Mouse (Mus musculus) stomach, embryonic 15.5 days (tissue): ENCODE results near the gene Rcc1l. TPM values are rescaled to one million over a fixed set of nuclear protein-coding genes. Genes with fewer than 3 reads are reported as not detected.

Experiments
- ATAC-seq: fragments of 200-750 bp; cut with Nextera tagmentation; 2 replicates; pipeline ENCODE4 v1.8.0; 2017; ENCODE audit warnings: low read depth, moderate number of reproducible peaks, moderate TSS enrichment; ENCODE audit not compliant: insufficient read depth, low FRiP score
- H3K27ac ChIP-seq: fragments of 300-500 bp; sonication (generic); 2 replicates; pipeline ENCODE4 v1.5.1; 2015; ENCODE audit warnings: mild to moderate bottlenecking, inconsistent platforms
- H3K27me3 ChIP-seq: fragments of 300-500 bp; sonication (generic); replicated peaks from 2 replicates; pipeline ENCODE4 v1.6.1; 2015; ENCODE audit warnings: inconsistent platforms
- H3K36me3 ChIP-seq: fragments of 300-500 bp; sonication (generic); 2 replicates; pipeline ENCODE4 v1.6.1; 2015; ENCODE audit warnings: inconsistent platforms
- H3K4me1 ChIP-seq: fragments of 300-500 bp; sonication (generic); 2 replicates; pipeline ENCODE4 v1.6.1; 2015; ENCODE audit warnings: inconsistent platforms
- H3K4me2 ChIP-seq: fragments of 300-500 bp; sonication (generic); 2 replicates; pipeline ENCODE4 v1.6.1; 2015; ENCODE audit warnings: mild to moderate bottlenecking, inconsistent platforms
- H3K4me3 ChIP-seq: fragments of 300-500 bp; sonication (generic); replicated peaks from 2 replicates; pipeline ENCODE4 v1.5.1; 2015; ENCODE audit warnings: inconsistent platforms
- H3K9ac ChIP-seq: fragments of 300-500 bp; sonication (generic); 2 replicates; pipeline ENCODE4 v1.6.1; 2015; ENCODE audit warnings: inconsistent platforms
- H3K9me3 ChIP-seq: fragments of 300-500 bp; sonication (generic); 2 replicates; pipeline ENCODE4 v1.6.1; 2016; ENCODE audit warnings: inconsistent platforms
- WGBS: fragments of 180-500 bp; shearing (Covaris S2); methylation state at CpG from one replicate; pipeline ENCODE4 v1.1.7; 2015; 5-methylcytosine and 5-hydroxymethylcytosine counted together
- polyA plus RNA-seq: library from polyadenylated mRNA; unstranded; fragments of >200 nt; fragmentation: Nextera tagmentation; extraction: Ambion mirVana; gene quantifications from 2 replicates; pipeline ENCODE4 v1.2.1, GENCODE M21; 2015

The Rcc1l gene
- polyA plus RNA-seq, 1 experiment from 2014 or later: 27.3 TPM

DNA sequence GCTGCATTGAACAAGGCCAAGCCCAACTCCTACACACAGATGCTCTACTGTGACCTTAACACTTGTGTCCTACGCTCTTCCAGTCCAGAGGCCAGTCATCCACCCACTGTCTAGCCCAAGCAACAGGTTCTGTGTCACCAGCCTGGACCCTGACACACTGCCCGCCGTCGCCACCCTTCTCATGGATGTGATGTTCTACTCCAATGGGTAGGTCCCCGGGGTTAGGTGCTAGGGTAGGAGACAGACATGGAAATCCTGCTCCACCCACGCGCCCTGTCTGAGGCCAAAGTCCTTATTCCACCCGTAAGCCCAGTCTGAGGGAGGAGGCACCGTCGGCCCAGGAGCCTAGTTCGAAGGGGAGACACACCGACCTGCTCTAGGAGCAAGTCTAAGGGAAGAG lies 40.6 kb downstream of the Rcc1l start:
- H3K4me1 ChIP-seq: no peaks in the 10 kb centered on the region
- WGBS: 92% methylated on average over 12 of the region's 12 CpGs
- H3K27me3 ChIP-seq: no peaks in the 10 kb centered on the region
- H3K27ac ChIP-seq: no peak overlapping the region
- H3K9ac ChIP-seq: no peak overlapping the region
- ATAC-seq: no peak
- no peaks in the 10 kb centered on the region for H3K9me3 ChIP-seq
- H3K4me2 ChIP-seq: no peak overlapping the region
- H3K36me3 ChIP-seq: no peaks in the 10 kb centered on the region
- no peak overlapping the region for H3K4me3 ChIP-seq

DNA sequence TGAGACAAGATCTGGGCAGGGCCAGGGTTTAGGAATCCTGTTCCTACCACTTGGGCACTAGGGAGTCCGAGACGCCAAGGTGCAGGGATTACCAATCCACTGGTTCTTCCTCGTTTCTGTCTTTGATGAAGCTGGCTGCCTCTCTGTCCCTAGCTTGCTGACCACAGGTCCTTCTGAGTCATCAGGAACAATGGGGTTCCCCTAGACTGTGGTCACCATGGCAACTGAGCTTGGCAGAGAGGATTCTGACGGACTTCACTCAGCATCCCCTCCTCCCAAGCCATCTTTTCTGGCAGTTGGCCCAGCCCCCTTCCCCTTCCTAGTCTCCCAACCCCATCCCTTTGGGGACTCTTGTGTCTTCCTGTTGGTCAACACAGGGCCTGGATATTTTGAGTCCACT lies 45.0 kb downstream of the Rcc1l start:
- Histone ChIP-seq H3K27ac (no peak overlapping the region), H3K9me3 (no peaks in the 10 kb centered on the region), H3K4me1 (no peaks in the 10 kb centered on the region), H3K27me3 (no peaks in the 10 kb centered on the region), H3K4me3 (no peak overlapping the region), H3K9ac (no peak overlapping the region), H3K36me3 (peaks cover 2% of the 10 kb centered on the region; the same call in 1 of the 2 replicates), H3K4me2 (no peak overlapping the region)
- ATAC-seq: no peak
- 54% methylated on average over 4 of the region's 4 CpGs for WGBS

DNA sequence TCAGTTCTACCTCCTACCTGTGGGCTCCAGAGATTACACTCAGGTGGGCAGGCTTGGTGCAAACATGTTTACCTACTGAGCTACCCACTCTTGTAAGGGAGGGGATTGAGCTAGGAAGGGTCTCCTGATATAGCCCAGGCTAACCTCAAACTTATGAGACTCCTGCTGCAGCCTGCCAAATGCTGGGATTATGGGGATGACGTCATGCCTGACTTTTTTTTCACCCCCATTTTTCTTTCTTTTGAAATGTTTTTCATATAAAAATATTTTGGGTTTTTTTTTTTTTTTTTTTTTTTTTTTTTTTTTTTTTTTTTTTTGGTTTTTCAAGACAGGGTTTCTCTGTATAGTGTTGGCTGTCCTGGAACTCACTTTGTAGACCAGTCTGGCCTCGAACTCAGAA lies 50.3 kb downstream of the Rcc1l start:
- peaks cover 3% of the 10 kb centered on the region; the same call in 1 of the 2 replicates for H3K36me3 ChIP-seq
- no peak overlapping the region for H3K4me2 ChIP-seq
- no peak overlapping the region for H3K27ac ChIP-seq
- 77% methylated on average over 2 of the region's 2 CpGs for whole genome bisulfite sequencing
- H3K4me1 ChIP-seq: no peaks in the 10 kb centered on the region
- no peak overlapping the region for H3K9ac ChIP-seq
- no peak overlapping the region for H3K4me3 ChIP-seq
- no peaks in the 10 kb centered on the region for H3K27me3 ChIP-seq
- H3K9me3 ChIP-seq: no peaks in the 10 kb centered on the region
- no peak for ATAC-seq

DNA sequence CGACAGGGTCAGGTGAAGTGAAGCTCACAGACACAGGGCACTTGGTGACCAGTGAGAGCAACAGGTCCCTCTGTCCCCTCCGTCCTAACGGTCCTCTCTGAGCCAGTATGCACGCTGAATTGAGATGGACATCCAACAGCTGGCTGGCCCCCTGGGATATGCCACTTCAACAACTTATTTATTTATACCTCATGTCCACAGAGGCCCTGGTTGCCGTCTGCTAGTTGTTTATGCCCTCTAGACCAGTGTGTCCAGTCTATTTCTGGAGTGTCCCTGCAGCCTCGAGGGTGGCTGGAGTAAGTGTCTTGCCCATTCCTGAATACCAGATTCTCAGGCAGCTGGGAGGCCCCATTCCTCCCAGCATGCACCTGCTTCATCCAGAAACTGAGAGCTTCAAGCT lies 52.7 kb downstream of the Rcc1l start:
- H3K4me2 ChIP-seq: no peak overlapping the region
- ATAC-seq: no peak
- H3K36me3 ChIP-seq: peaks cover 3% of the 10 kb centered on the region; the same call in 1 of the 2 replicates
- no peak overlapping the region for H3K27ac ChIP-seq
- H3K9me3 ChIP-seq: no peaks in the 10 kb centered on the region
- no peak overlapping the region for H3K4me3 ChIP-seq
- 62% methylated on average over 6 of the region's 6 CpGs for WGBS
- peaks cover 5% of the 10 kb centered on the region; the same call in 1 of the 2 replicates for H3K4me1 ChIP-seq
- no peak overlapping the region for H3K9ac ChIP-seq
- H3K27me3 ChIP-seq: no peaks in the 10 kb centered on the region

DNA sequence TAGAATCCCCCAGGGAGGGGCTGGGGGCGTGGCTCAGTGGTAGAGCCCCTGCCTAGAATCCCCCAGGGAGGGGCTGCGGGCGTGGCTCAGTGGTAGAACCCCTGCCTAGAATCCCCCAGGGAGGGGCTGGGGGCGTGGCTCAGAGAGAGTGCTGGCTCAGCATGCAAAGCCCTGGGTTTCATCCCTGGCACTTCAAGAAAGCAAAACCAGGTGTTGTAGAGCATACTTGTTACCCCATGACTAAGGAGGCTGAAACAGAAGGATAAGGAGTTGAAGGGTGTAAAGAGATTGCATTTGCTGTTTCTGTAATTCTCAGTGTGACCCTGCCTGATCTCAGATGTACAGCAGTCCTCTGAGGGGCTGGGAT lies 54.7 kb downstream of the Rcc1l start:
- Histone ChIP-seq H3K9ac (no peak overlapping the region), H3K4me2 (no peak overlapping the region), H3K36me3 (peaks cover 6% of the 10 kb centered on the region; the same call in 1 of the 2 replicates), H3K27ac (no peak overlapping the region), H3K27me3 (no peaks in the 10 kb centered on the region), H3K4me3 (no peak overlapping the region), H3K9me3 (no peaks in the 10 kb centered on the region), H3K4me1 (peaks cover 5% of the 10 kb centered on the region; the same call in 1 of the 2 replicates)
- ATAC-seq: no peak
- 83% methylated on average over 4 of the region's 4 CpGs for WGBS

DNA sequence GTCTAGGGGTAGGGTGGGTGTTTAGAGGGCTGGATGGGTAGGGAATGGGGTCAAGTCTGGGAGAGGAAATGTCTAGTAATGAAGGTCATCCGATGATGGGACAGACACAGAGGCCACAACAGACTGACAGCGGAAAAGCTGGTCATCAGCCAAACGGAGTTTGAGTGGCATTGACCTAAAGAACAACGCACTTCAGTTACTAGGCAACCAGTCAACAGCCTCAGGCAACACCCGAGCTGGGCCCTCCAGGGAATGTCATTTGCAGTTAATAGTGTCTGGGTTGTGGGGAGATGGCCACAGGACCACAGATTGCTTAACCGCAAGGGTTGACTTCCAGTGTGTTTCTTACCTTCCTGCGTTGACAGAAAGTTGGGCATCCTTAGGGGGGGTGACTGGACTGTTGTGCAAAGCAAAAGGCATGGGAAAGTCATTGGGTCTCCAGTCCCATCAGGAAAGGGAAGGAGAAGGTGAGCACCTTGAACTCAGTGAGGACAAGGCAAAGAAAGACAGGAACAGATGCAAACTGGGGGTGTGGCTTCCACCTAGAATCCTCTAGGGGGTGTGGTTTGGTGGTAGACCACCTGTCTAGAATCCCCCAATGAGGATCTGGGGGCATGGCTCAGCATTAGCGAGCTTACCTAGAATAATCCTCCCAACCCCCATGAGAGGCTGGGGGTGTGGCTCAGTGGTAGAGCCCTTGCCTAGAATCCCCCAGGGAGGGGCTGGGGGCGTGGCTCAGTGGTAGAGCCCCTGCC lies 55.3 kb downstream of the Rcc1l start:
- H3K4me3 ChIP-seq: no peak overlapping the region
- H3K4me1 ChIP-seq: peaks cover 5% of the 10 kb centered on the region; the same call in 1 of the 2 replicates
- ATAC-seq: no peak; the same call in 1 of the 2 replicates
- WGBS: 60% methylated on average over 9 of the region's 9 CpGs
- H3K9ac ChIP-seq: no peak overlapping the region
- no peaks in the 10 kb centered on the region for H3K27me3 ChIP-seq
- 0 out of 2 replicates have a peak, but pooled peaks cover 3% of the 10 kb centered on the region for H3K36me3 ChIP-seq
- no peak overlapping the region for H3K4me2 ChIP-seq
- H3K27ac ChIP-seq: no peak overlapping the region
- H3K9me3 ChIP-seq: no peaks in the 10 kb centered on the region

DNA sequence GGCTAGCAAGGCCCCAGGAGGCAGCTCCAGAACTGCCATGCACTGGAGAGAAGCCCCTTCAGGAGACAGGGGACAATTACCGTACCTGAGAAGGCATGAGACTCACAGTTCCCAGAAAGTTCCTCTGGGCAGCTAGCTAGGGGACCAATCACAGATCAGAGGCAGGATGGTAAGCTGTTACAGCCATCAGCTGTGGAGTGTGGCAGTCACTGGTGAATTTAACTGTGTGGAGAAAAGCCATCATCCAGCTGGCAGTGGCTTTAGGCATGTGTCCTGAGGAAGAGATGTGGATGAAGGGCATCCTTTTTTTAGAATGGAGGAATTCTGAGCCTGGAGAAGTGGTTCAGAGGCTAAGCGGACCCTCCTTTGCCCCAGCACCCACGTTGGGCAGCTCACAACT lies 56.4 kb downstream of the Rcc1l start:
- H3K4me1 ChIP-seq: peaks cover 5% of the 10 kb centered on the region; the same call in 1 of the 2 replicates
- ATAC-seq: no peak
- WGBS: 86% methylated on average over 3 of the region's 3 CpGs
- H3K9ac ChIP-seq: no peak overlapping the region
- no peaks in the 10 kb centered on the region for H3K9me3 ChIP-seq
- H3K27me3 ChIP-seq: no peaks in the 10 kb centered on the region
- H3K4me2 ChIP-seq: no peak overlapping the region
- H3K4me3 ChIP-seq: no peak overlapping the region
- 0 out of 2 replicates have a peak, but pooled peaks cover 3% of the 10 kb centered on the region for H3K36me3 ChIP-seq
- H3K27ac ChIP-seq: no peak overlapping the region

DNA sequence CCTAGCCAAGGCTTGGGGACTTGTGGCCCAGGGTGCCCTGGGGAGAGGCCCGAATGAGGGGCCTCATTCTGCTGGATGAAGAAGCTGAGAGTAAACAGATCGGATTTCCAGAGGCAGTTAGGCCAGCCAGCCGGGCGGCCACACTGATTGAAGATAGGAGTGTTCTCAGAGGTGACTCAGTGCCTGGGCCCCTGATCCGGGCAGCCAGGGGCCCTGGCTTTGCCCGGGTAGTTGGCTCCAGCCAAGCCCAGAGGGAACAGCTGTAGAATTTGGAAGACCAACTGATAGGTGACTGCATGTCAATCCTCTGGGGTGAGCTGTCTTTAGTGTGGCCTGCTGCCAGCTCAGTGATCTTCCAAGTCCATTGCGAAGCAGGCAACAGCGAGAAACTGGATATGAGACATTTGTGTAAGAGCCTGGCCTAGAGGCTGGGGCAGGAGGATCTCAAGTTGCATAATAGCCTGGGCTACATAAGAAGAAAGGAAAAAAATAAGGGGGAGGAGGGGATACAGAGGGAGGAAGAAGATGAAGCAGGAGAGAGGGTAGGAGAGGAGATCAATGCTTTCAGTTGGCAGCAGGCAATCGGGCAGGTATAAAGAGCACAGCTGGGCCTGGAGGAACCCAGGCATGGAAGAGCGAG lies 57.0 kb downstream of the Rcc1l start:
- Histone ChIP-seq H3K27me3 (no peaks in the 10 kb centered on the region), H3K9ac (no peak overlapping the region), H3K27ac (no peak overlapping the region), H3K4me3 (no peak overlapping the region), H3K9me3 (no peaks in the 10 kb centered on the region), H3K4me1 (peaks cover 5% of the 10 kb centered on the region; the same call in 1 of the 2 replicates), H3K36me3 (0 out of 2 replicates have a peak, but pooled peaks cover 3% of the 10 kb centered on the region), H3K4me2 (no peak overlapping the region)
- peak; percentile 58 for ATAC-seq
- 44% methylated on average over 10 of the region's 10 CpGs for WGBS

DNA sequence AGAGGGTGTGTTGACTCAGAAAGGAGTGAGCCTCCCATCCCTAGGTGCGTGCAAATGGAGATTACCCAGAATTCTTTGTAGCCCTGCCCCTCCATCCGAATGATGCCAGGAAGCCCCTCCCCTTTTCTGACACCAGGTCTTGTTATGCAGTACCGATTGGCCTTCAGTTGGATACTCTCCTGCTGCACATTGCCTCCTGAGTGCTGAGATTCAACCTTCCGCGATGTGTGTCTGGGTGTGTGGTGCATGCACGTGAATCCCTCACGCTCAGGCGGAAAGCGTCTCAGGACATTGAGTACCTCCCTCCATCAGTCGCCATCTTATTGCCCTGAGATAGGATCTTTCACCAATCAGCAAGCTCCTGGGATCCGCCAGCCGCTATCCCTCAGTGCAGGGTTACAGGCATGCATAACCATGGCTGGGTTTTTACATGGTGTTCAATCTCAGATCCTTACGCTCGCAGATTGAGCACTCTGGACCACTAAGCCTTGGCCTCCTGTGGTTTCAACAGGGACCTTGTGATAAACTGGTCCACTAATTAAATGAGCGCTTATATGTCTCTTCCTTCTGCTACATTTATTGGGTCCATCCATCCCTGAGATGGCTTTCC lies 57.7 kb downstream of the Rcc1l start:
- 86% methylated on average over 15 of the region's 15 CpGs for WGBS
- ATAC-seq: no peak
- Histone ChIP-seq H3K9me3 (no peaks in the 10 kb centered on the region), H3K36me3 (0 out of 2 replicates have a peak, but pooled peaks cover 3% of the 10 kb centered on the region), H3K27me3 (no peaks in the 10 kb centered on the region), H3K4me1 (peaks cover 5% of the 10 kb centered on the region; the same call in 1 of the 2 replicates), H3K4me3 (no peak overlapping the region), H3K27ac (no peak overlapping the region), H3K4me2 (no peak overlapping the region), H3K9ac (no peak overlapping the region)

DNA sequence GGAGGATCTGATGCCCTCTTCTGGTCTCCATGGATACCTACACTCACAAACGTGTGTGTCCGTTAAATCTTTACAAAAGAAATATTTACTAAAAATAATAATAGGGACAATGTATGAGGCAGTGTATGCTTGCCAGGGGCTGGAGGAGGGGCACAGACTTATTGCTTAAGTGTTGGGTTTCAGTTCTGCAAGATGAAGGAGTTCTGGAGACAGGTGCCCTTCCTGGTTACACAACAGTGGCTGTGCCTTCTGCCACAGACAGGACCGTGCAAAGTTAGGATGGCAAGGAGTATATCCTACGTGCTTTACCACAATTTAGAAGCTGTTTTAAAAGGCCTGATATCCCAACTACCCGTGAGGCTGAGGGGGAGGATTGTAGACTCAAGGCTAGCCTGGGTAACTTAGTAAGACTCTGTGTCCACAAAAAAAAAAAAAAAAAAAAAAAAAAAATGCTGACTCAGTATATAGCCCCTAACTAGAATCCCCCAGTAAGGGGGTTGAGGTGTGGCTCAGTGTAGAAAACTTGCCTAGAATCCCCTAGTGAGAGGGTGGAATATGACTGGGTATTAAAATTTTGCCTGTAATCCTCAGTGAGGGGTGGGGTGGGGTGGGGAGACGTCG lies 60.8 kb downstream of the Rcc1l start:
- Histone ChIP-seq H3K4me1 (peaks cover 5% of the 10 kb centered on the region; the same call in 1 of the 2 replicates), H3K4me3 (no peak overlapping the region), H3K4me2 (no peak overlapping the region), H3K27ac (no peak overlapping the region), H3K9me3 (no peaks in the 10 kb centered on the region), H3K9ac (no peak overlapping the region), H3K27me3 (no peaks in the 10 kb centered on the region), H3K36me3 (0 out of 2 replicates have a peak, but pooled peaks cover 3% of the 10 kb centered on the region)
- ATAC-seq: no peak
- 87% methylated on average over 7 of the region's 7 CpGs for WGBS

DNA sequence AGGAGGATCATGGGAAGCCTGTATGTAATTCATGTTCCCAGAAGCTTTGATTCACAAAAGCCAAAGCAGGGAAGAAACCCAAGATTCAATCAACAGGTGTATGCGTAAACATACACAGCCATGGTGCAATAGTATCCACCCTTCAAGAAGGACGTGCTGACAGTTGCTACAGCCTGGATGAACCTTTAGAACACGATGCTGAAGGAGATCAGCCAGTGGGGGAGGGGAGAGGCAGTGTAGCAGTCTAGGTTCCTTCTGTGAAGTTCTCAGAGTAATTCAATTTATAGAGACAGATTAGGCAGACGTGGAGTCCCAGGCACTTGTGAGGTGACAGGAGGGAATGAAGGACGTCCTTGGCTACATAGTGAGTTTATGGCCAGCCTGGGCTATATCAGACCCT lies 61.6 kb downstream of the Rcc1l start:
- Histone ChIP-seq H3K27ac (no peak overlapping the region), H3K4me2 (no peak overlapping the region), H3K9me3 (no peaks in the 10 kb centered on the region), H3K4me3 (no peak overlapping the region), H3K27me3 (no peaks in the 10 kb centered on the region), H3K9ac (no peak overlapping the region), H3K4me1 (peaks cover 5% of the 10 kb centered on the region; the same call in 1 of the 2 replicates), H3K36me3 (0 out of 2 replicates have a peak, but pooled peaks cover 3% of the 10 kb centered on the region)
- ATAC-seq: no peak
- WGBS: 79% methylated on average over 5 of the region's 5 CpGs
